Mouse (Mus musculus) heart, adult 2 months (tissue): ENCODE results near the gene Clec11a.

Source experiments
- CTCF ChIP-seq: fragments of 200-600 bp; IDR thresholded peaks from 2 replicates; pipeline ENCODE4 v1.8.1; 2022; ENCODE audit warnings: antibody characterized with exemption, mild to moderate bottlenecking, moderate library complexity
- POLR2A ChIP-seq: fragments of 200-500 bp; IDR thresholded peaks from 2 replicates; pipeline ENCODE4 v1.6.1; 2011; ENCODE audit warnings: mild to moderate bottlenecking, low read depth, low read length, control low read depth; ENCODE audit not compliant: insufficient read depth

DNA sequence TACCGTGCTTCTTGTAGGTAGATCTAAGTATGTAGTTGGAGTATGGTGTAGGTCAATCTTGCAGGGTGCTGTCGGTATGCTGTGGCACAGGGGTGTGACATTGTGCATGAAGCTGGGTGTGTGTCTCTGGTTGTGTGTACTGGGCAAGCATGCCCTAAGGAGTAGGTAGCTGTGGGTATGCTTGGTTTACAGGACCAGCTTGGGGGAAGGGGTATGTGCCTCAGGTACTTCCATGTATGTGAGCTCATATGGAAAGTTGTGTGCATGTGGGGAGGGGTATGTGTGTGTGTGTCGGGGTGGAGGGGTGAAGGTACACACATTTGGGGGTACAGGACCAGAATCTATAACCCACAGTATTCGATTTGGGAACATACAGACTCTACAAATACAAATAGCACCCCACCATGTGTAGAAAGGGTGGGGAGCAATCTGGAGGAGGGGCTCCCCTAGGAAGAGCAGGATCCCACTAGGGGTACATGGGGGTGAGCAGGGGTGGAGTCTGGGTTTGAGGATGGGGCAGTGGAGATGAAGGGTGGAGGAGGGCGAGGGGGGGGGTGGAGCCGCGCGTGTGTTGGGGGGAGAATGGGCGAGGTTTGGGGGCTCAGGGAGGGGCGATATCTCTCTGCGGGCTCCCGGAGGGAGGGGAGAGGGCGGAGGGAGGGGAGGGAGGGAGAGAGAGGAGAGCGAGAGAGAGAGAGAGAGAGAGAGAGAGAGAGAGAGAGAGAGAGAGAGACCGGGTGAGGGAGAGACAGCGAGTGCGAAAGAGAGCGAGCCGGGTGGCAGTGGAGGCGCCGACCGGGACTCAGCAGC lies 3.0 kb upstream of the Clec11a start, which contains the start of gene Shank1:
- no peak for TF ChIP-seq CTCF
- no peak for TF ChIP-seq POLR2A
